Mouse (Mus musculus) embryonic fibroblast, embryonic 13.5 days (primary cell): Measurements from ENCODE around the gene Crcp.

ENCODE experiments used
- CTCF ChIP-seq: IDR thresholded peaks from 2 replicates; pipeline ENCODE4 v1.5.1; 2011; ENCODE audit warnings: mild to moderate bottlenecking, control low read depth, low read length, moderate library complexity, borderline replicate concordance; ENCODE audit not compliant: insufficient read depth
- POLR2A ChIP-seq: IDR thresholded peaks from 2 replicates; pipeline ENCODE4 v1.6.1; 2011; ENCODE audit warnings: low read depth, mild to moderate bottlenecking, control low read depth, low read length, moderate library complexity

DNA sequence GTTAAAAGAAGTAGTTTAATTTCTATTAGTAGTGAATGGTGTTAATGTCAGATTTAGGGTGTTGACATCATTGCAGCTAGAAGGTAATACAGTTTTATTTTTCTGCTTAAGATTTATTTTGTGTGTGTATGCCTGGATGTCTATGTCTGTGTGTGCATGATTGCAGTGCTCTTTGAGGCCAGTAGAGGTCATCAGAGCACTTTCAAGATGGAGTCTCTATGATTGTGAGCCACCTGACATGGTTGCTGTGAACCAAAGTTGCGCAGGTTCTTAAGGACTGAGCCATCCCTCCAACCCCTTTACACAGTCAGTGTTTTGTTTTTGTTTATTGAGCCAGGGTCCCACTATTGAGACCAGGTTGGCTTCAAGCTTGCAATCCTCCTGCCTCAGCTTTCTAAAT, 36.5 kb downstream of the Crcp start:
- TF ChIP-seq CTCF (no peak), POLR2A (no peak)
